Mouse (Mus musculus) right cerebral cortex, postnatal 25 days (tissue): Measurements from ENCODE around the gene Cox11.

ENCODE experiments used
- DNase-seq: peaks from one replicate; pipeline ENCODE4 v3.0.0; 2022

The Cox11 gene

DNA sequence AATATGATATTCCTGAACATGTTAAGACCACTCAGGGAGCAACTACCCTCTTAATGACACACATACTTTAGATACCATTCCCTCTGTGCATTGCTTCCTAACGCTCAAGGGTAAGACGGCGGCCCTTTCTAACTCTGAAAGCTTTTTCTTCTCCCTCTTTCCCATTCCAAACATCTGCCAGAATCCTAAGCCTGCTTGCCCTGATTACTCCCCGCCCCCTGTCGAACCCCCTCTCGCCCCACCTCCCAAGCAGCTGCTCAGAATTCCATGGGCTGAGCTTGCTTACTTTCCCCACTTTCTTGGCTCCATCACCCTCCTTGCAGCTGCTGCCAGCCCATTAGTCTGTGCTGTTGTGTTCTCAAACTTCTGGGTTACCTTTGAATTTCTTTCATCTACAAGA, 27.2 kb downstream of the Cox11 start:
- DNase-seq = no peak

GRCm38 (mm10) chr11:90666144-90666757, 28.3 kb downstream of the Cox11 start:
- DNase-seq = no peak

DNA sequence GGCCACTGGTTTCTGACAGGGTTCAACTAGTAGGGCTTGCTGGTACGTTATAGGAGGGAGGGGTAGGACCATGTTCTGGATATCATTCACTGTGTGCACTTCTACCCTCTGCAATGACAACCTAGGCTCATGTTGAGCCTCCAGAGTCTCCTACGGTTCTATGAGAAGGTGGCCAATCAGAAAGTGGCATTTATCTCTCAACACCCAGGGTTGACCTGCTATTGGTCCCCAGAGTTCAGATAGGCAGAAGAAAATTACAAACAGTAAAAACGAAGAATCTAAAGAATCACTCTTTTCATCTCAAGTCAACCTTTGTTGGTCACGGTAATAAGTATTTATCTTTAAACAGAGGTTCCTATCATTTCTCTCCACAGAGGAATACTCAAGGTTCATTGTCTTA, 28.9 kb downstream of the Cox11 start:
- DNase-seq = no peak

- no peak for DNase-seq
Measured at GRCm38 (mm10) chr11:90667325-90667724, 29.4 kb downstream of the Cox11 start.

GRCm38 (mm10) chr11:90675479-90676110, 37.6 kb downstream of the Cox11 start:
- no peak for DNase-seq

DNA sequence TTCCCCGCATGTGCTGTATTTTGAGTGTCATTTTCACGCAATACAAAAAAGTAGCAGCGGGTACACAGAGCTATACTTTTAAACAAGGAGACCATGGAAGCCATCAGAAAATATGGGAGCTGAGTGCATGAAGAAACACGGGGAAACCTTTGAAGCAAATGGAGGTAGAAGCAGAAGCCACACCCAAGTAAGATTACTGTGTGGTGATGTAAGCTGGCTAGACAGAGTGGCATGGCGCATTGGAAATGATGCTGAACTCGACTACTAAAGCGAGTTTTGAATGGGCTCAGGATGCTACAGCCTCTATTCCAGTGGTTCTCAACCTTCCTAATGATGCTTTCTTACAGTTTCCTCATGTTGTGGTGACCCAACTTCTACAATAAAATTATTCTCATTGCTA, 39.1 kb downstream of the Cox11 start:
- no peak for DNase-seq

DNA sequence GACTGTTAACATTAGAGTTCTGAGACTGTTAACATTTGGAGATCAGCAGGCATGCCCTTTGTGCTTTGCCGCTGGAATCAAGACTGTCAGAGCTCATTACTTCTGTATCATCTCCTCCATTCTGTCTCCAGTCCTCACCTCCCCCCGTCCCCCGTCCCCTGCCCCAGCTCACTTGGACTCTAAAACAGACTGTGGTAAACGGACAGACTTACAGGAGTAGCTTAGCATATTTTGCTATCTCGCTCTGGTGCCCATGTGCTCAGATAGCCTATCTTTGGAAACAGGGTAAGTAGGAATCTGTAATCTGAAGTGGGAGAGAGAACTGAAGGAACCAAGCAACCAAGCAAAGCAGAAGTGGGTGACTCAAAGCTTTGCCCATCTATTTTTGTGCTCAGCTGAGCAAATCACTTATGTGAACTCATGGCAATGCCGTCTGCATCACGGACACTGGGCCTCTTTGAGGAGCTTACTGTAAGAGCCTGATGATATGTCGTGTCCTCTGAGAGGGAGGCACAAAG, 39.9 kb downstream of the Cox11 start:
- peak; percentile 37 for DNase-seq

DNA sequence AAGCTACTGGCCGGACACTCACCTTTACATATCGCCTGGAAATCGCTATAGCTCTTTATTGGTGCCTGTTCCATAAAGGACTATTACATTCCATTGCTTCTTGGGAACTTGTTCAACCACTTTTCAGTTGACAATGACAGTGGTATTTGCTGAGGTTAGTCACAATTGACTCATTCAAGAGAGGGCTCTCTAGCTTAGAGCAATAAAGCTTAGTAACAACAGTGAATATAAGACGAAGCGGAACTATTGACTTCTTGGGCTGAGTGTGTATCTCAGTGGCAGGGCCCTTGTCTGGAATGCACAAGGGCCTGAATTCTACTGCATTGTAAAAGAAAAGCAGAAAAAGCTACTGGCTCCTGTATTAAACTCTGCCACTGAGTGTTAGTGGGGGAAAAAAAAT, 40.6 kb downstream of the Cox11 start:
- no peak for DNase-seq

GRCm38 (mm10) chr11:90681171-90681570, 43.2 kb downstream of the Cox11 start:
- no peak for DNase-seq

GRCm38 (mm10) chr11:90684765-90685164, 46.8 kb downstream of the Cox11 start:
- no peak for DNase-seq

GRCm38 (mm10) chr11:90685196-90685595, 47.2 kb downstream of the Cox11 start:
- no peak for DNase-seq

DNA sequence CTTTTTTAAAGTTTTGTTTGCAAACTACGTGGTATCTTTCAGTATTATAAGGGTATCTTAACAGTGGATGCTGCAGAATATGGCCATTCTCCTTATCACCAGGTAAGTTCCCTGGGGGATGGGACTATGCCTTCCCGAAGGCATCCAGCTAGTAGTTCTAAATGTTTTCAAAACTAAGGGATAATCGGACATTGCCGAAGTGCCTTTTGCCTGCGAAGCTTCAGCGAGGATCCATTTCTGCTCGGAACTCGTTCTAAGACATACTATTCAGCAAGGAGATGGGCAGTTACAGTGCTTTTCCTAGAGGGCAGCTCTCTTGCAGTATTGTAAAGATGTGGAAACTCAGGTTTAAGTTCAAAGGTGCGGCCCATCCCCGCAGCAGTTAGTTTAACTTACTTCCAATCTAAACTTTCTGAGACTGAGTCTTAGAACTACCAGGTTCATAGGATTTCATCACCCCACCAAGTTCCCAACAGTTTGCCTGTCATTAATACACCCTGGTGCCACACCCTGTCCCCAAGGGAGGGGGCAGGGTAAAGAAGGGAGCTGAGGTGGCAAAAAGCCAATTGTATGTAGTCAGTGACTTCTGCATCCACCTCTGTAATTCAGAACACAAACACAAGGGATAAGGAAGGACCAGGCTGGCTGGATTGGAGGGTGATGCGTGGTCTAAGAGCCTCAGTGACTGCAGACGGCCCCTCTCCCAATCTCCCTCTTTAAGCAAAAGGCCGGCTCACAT, 48.5 kb downstream of the Cox11 start:
- DNase-seq = no peak

- DNase-seq = no peak
Measured at GRCm38 (mm10) chr11:90687040-90687439, 49.1 kb downstream of the Cox11 start.

DNA sequence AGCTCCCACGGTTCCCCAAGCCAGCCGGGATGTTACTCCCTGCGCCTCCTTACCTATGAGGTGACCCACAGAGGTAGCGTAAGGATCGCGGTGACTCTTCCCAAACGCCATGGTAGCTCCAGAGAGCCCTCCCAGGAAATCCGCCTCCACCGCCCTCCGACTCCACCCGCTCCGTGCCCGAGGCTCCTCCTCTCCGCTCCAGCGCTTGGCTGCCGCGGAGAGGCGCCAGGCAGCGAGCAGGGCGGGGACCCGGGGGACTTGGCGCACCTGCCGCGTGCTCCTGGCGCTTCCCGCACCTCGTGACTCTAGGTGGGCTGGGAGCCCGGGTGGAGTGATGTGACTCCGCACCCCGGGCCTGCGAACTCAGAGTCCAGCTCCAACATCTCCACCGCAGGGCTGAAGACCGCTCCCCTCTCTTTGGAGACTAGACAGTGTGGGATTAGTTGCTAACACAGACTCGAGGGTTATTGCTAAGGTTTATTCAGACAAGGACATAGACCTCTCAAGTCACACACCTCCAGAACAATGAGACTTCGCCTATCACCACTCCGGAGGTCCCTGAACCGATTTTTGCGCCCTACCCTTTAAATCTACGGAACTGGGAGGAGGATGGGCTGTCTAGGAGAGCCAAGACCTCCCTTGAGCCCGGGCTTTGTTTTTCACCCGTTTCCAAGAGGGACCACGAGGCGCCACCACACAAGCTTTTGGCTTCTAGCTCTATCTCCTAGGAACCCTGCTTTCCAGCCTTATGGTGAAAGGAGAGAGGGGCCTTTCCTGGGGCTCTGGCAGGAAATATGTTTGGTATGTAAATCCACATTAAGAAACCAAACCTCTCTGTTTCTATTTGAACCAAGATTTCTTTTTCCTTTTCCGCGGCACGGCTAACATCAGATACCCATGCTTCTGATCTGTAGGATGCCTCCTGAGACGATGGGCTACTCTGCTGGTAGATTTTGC, 49.8 kb downstream of the Cox11 start, which contains the start of gene Tom1l1:
TSS of gene Tom1l1 (minus strand) at position 907 of the 957 bp plus-strand sequence.
- DNase-seq = peak; percentile 88

DNA sequence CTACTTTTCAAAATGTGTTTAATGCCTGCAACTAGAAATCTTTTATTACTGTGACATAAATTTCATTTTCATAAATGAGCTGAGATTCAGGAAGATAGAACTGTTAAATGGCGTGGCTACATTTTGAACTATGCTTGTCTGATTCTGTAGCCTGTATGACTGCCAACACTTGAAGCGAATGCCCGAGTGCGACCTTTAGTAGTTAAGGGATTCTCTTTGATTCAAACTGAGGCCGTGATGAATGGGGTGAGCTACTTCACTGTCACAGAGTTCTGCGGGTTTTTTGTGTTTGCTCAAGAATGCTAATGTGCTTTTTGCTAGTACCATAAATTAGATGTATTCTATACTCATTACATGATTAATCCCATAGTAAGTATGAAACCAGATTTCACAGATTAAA, 52.4 kb downstream of the Cox11 start:
- DNase-seq = no peak

GRCm38 (mm10) chr11:90694206-90694605, 56.2 kb downstream of the Cox11 start:
- no peak for DNase-seq
